Mouse (Mus musculus): Measurements from ENCODE around the gene Tnrc6c. TPM values are rescaled to one million over a fixed set of nuclear protein-coding genes. Genes with fewer than 3 reads are reported as not detected.

Tnrc6c gene
- total RNA-seq, 1 experiment from 2014 or later: 22.7 TPM

DNA sequence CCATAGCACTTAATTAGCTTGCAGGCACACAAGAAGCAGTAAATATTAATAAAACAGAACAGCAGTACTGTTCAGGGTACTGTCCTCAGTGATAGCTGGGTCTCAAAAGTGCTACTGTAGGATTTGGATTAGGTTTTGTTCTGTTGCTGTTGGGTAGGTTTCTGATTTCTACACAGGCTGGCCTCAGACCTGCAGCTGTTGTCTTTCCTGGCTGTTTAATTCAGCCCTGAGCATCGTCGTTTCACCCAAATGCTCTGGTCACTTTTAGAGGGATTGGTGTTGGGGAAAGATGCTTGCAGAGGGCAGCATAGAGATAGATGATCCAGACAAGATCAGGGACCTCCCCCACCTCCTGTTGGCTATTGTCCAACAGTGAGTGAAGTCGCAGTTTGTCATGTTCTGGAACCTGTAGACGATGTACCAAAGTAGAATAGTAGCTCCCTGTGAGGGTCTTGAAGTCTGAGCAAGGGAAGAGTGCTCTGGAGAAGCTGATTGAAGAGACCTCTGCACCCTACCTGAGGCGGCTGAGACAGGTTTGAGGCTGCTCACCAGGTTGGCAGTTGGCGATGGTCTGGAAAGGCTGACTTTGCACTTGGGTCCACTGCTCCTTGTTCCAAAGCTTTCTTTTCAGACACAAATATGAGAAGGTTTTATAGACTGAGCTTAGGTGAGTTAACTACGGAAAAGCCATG, 75.9 kb downstream of the Tnrc6c start:
- no peak for DNase-seq

GRCm38 (mm10) chr11:117730490-117730838, 76.4 kb downstream of the Tnrc6c start:
- no peak for DNase-seq

GRCm38 (mm10) chr11:117731470-117731869, 77.4 kb downstream of the Tnrc6c start:
- DNase-seq: peak; percentile 67

DNA sequence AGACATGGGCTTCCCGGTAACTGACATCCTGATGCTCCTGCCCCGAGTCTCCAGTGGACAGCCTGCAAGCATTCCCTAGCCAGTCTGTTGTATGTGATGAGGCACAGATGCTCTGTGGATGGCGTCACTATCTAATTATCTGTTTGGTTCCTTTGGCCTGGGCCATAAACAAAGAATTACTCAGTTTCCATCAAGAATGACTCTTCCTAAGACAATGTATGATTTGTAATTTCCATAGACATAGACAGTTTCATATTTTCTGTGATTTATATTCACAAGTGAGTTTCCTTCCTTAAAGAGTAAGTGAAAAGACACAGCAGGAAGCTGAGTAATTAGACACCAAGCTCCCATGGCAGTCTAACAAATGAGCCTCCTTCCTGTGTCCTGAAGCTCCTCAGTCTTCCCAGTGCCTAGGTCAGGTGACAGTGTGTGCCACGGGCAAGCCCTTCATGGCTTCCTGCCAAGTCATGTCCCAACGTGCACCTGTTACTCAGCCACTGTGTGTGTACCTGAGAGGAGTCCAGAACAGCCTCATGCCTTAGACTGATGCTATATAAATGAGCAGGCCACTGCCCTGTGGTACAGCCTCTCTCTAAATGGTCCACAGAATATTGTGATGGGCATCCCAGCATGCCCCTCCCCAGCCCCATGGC, 82.1 kb downstream of the Tnrc6c start:
- no peak for DNase-seq

DNA sequence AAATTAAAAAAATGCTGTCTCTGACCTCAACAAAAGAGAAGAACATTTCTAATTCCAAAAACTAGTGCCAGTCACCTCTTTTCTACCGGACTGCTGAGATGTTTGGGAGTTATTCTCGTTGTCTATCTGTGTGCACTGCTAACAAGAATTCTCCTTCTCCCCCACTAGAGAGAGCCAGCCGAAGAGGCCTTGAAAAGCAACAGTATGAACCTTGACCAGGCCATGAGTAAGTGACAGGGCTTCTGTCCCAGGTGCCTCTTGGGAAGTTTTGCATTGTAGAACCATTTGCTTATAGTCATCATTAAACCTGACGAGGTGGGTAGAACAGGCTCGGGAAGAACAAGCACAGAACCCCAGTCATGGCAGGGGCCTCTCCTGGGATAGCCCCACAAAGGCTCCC, 84.0 kb downstream of the Tnrc6c start:
- no peak for DNase-seq

- no peak for DNase-seq
These were observed 87.0 kb downstream of the Tnrc6c start for GRCm38 (mm10) chr11:117741128-117741527.

GRCm38 (mm10) chr11:117742243-117742642, 88.2 kb downstream of the Tnrc6c start:
- DNase-seq: no peak

GRCm38 (mm10) chr11:117742715-117743114, 88.6 kb downstream of the Tnrc6c start:
- DNase-seq: no peak

GRCm38 (mm10) chr11:117743454-117744030, 89.5 kb downstream of the Tnrc6c start:
- no peak for DNase-seq

GRCm38 (mm10) chr11:117748628-117749027, 94.5 kb downstream of the Tnrc6c start:
- no peak for DNase-seq

GRCm38 (mm10) chr11:117749414-117749813, 95.3 kb downstream of the Tnrc6c start:
- no peak for DNase-seq

- no peak for DNase-seq
These were observed 97.5 kb downstream of the Tnrc6c start for GRCm38 (mm10) chr11:117751544-117751943.

DNA sequence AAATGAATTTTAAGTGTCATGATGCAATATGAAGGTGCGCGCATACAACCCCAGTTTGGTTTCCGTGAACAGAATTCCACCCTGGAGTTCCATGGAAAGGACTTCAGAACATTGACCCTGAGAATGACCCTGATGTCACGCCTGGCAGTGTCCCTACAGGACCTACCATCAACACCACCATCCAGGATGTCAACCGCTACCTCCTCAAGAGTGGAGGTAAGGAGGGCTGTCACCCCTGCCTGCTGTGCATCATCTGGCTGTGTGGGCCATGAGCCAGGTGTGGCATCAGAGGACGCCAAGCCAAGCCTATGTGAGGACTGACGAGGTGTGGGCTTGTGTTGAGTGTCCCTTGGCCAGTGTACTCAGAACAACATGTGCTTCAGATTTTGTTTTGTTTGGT, 101.8 kb downstream of the Tnrc6c start:
- DNase-seq: no peak

- DNase-seq: no peak
These were observed 105.2 kb downstream of the Tnrc6c start for GRCm38 (mm10) chr11:117759267-117759666.

DNA sequence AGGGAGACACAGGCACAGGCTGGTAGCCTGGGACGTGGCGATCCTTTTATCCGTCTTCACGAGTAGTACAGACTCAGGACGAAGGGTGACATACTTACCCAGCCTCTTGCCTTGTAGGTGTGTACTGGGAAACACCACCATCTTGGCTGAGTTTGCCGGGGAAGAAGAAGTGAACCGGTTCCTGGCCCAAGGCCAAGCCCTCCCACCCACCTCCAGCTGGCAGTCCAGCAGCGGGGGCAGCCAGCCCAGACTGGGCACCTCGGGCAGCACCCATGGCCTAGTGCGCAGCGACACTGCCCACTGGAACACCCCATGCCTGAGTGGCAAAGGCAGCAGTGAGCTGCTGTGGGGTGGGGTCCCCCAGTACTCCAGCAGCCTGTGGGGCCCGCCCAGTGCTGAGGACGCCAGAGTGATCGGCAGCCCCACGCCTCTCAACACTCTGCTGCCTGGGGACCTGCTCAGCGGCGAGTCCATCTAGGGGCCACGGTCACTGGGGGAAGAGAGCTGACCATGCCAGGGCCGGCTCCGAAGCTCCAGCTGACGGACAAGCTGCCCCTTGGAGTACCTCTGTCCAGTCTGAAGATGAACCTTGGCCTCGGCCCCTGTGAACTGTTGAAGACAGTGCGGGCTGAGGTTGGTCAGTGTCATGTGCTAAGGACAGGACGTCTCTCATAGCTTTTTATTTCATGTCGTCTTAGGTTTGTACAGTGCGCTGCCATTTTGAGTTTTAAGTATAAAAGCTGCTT, 106.5 kb downstream of the Tnrc6c start:
- DNase-seq: no peak

- no peak for DNase-seq
These were observed 107.7 kb downstream of the Tnrc6c start for GRCm38 (mm10) chr11:117761801-117762200.

GRCm38 (mm10) chr11:117762246-117762645, 108.2 kb downstream of the Tnrc6c start:
- no peak for DNase-seq

DNA sequence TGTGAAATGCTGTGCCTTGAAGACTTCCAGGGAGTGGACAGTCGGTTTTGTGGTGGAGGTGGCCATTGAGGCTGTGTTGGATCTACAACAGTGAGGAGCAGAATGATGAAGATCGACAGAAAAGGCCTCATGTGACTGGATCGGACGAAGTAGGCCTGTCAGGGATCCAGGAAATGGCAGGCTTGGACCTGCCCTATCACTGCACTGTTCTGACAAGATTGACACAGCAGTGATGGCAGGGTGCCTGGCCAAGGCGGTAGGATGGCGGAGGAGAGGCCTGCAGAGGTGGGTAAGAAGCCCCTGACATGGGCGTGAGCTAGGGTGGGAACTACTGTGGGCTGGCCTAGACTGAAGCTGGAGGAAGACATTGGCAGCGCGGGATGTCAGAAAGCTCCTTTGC, 110.2 kb downstream of the Tnrc6c start:
- no peak for DNase-seq

- DNase-seq: no peak
These were observed 111.3 kb downstream of the Tnrc6c start for GRCm38 (mm10) chr11:117765361-117765760.

DNA sequence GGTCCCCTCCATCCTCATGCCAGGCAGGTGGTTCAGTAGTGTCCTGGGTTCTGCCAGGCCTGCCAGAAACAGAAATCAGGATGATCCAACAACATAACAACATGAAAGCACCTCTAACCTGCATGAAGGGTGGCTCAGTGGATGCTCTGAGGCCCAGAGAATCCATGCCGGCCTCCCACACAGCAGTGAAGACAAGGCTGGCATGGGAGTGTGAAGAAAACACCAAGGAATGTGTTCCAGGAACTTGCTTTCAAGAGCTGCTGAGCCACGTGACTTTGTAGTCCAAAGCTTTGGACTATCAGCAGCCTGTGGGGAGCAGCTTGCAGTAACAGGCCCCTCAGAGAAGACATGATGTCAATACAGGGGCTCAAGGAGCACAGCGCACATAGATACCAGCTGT, 112.2 kb downstream of the Tnrc6c start:
- DNase-seq: no peak

- DNase-seq: no peak
These were observed 114.9 kb downstream of the Tnrc6c start for GRCm38 (mm10) chr11:117768725-117769682.

DNA sequence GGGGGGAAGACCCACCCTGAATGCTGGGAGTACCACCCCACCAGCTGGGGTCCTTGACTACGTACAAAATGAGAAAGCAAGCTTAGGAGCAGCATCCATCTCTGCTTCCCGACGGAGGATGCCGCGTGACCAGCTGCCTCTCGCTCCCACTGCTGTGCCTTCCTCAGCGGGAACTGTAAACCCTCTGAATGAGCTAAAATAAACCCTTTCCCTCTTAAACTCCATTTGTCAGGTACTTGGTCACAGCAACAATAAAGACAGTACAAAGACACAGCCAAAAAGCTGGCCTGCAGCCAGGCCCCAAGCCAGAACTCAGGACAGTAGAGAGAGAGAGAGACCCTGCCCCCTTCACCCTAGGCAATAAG, 115.6 kb downstream of the Tnrc6c start:
- DNase-seq: no peak

Measured in adrenal gland, postnatal 14 days (tissue).